Mouse (Mus musculus) neural tube, embryonic 12.5 days (tissue): Measurements from ENCODE around the gene Dusp6. TPM values are rescaled to one million over a fixed set of nuclear protein-coding genes. Genes with fewer than 3 reads are reported as not detected.

Source experiments
- ATAC-seq: fragments of 200-750 bp; cut with Nextera tagmentation; 2 replicates; pipeline ENCODE4 v1.8.0; 2017; ENCODE audit warnings: low read depth, mild to moderate bottlenecking, moderate TSS enrichment, moderate library complexity; ENCODE audit not compliant: low FRiP score
- H3K27ac ChIP-seq: fragments of 300-500 bp; sonication (generic); 2 replicates; pipeline ENCODE4 v1.5.1; 2016
- H3K27me3 ChIP-seq: fragments of 300-500 bp; sonication (generic); replicated peaks from 2 replicates; pipeline ENCODE4 v1.6.1; 2016; ENCODE audit warnings: mild to moderate bottlenecking
- H3K36me3 ChIP-seq: fragments of 300-500 bp; sonication (generic); 2 replicates; pipeline ENCODE4 v1.6.1; 2016; ENCODE audit warnings: mild to moderate bottlenecking
- H3K4me1 ChIP-seq: fragments of 300-500 bp; sonication (generic); 2 replicates; pipeline ENCODE4 v1.6.1; 2016
- H3K4me2 ChIP-seq: fragments of 300-500 bp; sonication (generic); replicated peaks from 2 replicates; pipeline ENCODE4 v1.6.1; 2016; ENCODE audit warnings: mild to moderate bottlenecking
- H3K4me3 ChIP-seq: fragments of 300-500 bp; sonication (generic); 2 replicates; pipeline ENCODE4 v1.5.1; 2016
- H3K9ac ChIP-seq: fragments of 300-500 bp; sonication (generic); 2 replicates; pipeline ENCODE4 v1.6.1; 2016; ENCODE audit warnings: mild to moderate bottlenecking
- H3K9me3 ChIP-seq: fragments of 300-500 bp; sonication (generic); 2 replicates; pipeline ENCODE4 v1.6.1; 2016; ENCODE audit warnings: mild to moderate bottlenecking
- WGBS: fragments of 180-500 bp; shearing (Covaris S2); methylation state at CpG from one replicate; pipeline ENCODE4 v1.1.7; 2016; 5-methylcytosine and 5-hydroxymethylcytosine counted together
- polyA plus RNA-seq: library from polyadenylated mRNA; unstranded; fragments of >200 nt; fragmentation: Nextera tagmentation; extraction: Ambion mirVana; gene quantifications from 2 replicates; pipeline ENCODE4 v1.2.1, GENCODE M21; 2016

Gene Dusp6
- polyA plus RNA-seq, 1 experiment from 2014 or later, result 38.7 TPM

DNA sequence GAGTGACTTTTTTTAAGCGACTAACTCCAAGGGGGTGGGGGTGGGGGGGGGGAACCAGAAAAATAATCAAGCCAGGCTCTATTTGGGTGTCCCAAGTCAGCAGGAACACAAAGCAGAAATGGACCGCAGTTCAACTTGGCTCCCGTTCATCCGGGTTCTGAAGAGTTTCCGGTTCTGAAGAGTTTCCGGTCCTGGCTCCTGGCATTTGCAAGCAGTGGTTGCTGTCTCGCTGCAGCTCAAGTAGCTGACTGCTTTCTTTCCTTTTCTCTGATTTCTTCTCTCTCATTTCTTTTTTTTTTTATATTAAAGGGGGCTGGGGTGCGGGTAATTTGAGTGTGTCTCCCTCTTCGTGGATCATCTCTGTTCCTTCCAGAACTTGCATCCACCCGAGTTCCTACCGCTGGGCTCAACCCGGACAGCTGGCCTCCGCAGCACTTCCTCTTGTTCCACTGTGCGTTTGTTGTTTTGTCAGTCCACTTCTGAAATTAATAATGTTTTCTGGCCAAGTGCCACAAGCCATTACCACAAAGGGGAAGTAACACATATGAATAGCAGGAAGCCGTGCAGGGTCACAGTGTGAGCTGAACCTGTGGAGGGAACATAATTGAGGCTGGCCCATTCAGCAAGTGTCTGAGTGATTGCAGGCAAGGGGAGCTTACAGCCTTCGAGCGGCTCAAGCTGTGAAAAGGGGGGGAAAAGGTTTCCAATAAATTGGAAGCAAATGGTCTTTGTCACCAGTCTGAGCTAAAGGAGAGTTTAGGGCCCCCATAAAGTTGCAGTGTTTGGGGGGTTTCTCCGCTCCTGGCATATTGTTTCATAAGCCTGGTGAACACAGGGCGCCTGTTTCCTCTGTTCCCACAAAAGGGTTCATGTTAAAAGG, 5.6 kb downstream of the Dusp6 start:
- H3K27me3 ChIP-seq, result no peaks in the 10 kb centered on the region

GRCm38 (mm10) chr10:99269301-99269701, 6.3 kb downstream of the Dusp6 start:
- Histone ChIP-seq H3K9ac (no peak overlapping the region), H3K27ac (peak overlapping the region; percentile 15; the same call in 1 of the 2 replicates), H3K27me3 (no peaks in the 10 kb centered on the region)

More for the DNA sequence above, 5.6 kb downstream of the Dusp6 start:
- peaks cover 47% of the 10 kb centered on the region for H3K4me1 ChIP-seq
- peak overlapping the region; percentile 15; the same call in 1 of the 2 replicates for H3K27ac ChIP-seq
- ATAC-seq, result peak; percentile 70
- no peaks in the 10 kb centered on the region for H3K36me3 ChIP-seq
- no peaks in the 10 kb centered on the region for H3K9me3 ChIP-seq
- H3K4me3 ChIP-seq, result no peak overlapping the region
- no peak overlapping the region for H3K9ac ChIP-seq
- peak overlapping the region; percentile 42 for H3K4me2 ChIP-seq
- WGBS, result 15% methylated on average over 19 of the region's 19 CpGs

DNA sequence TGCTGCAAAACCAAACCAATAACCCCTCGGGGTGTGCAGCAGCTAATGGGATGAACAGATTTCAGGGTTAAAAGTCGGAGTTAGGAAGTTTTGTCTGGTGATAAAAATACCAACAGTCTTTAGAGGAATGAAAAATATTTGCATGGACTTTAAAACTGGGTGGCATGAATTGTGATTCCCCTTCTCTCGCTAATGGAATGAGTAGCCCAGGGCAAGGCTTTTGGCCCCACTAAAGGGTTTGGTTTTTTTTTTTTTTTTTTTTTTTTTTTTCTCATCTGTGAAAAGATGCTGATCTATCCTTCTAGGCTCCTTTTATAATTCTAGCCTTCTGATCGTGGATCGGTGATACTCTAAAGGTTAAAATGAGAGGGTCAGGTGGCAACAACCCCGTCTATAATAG, 6.7 kb downstream of the Dusp6 start:
- H3K4me1 ChIP-seq, result peaks cover 37% of the 10 kb centered on the region
- peak overlapping the region; percentile 42; the same call in 1 of the 2 replicates for H3K4me2 ChIP-seq
- H3K27me3 ChIP-seq, result no peaks in the 10 kb centered on the region

More at GRCm38 (mm10) chr10:99269301-99269701, 6.3 kb downstream of the Dusp6 start:
- under 1% methylated on average over 4 of the region's 4 CpGs for WGBS
- Histone ChIP-seq H3K4me3 (no peak overlapping the region), H3K4me2 (peak overlapping the region; percentile 42), H3K9me3 (no peaks in the 10 kb centered on the region), H3K36me3 (no peaks in the 10 kb centered on the region), H3K4me1 (peaks cover 41% of the 10 kb centered on the region)
- peak; percentile 70 for ATAC-seq

DNA sequence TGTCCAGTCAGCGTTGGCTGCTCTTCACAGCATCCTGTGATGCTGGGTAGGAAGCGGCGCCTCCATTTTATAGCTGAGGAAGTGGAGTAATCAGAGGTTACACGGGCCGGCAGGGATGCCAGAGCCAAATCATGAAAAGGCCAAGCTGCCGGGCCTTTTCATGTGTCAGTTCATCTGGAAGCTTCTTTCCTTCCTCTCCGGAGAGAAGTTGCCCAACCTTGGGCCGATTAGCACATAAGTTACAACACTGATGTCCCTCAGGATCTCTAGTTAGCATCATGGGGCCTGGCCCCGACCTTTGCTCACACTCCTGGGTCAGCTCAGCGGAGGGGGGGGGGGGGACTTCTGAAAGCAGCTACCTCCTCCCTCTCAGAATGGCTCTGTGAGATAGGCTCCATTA, 7.4 kb downstream of the Dusp6 start:
- H3K4me3 ChIP-seq, result no peak overlapping the region
- H3K27ac ChIP-seq, result no peak overlapping the region
- H3K4me1 ChIP-seq, result peaks cover 35% of the 10 kb centered on the region
- no peaks in the 10 kb centered on the region for H3K36me3 ChIP-seq
- H3K9me3 ChIP-seq, result no peaks in the 10 kb centered on the region
- H3K9ac ChIP-seq, result no peak overlapping the region
- H3K27me3 ChIP-seq, result no peaks in the 10 kb centered on the region
- no peak for ATAC-seq
- 26% methylated on average over 10 of the region's 10 CpGs for WGBS
- no peak overlapping the region for H3K4me2 ChIP-seq

More for the DNA sequence above, 6.7 kb downstream of the Dusp6 start:
- Histone ChIP-seq H3K27ac (no peak overlapping the region; the same call in 1 of the 2 replicates), H3K4me3 (no peak overlapping the region), H3K9ac (no peak overlapping the region), H3K36me3 (no peaks in the 10 kb centered on the region), H3K9me3 (no peaks in the 10 kb centered on the region)
- ATAC-seq, result no peak
- WGBS, result 35% methylated on average over 6 of the region's 6 CpGs

DNA sequence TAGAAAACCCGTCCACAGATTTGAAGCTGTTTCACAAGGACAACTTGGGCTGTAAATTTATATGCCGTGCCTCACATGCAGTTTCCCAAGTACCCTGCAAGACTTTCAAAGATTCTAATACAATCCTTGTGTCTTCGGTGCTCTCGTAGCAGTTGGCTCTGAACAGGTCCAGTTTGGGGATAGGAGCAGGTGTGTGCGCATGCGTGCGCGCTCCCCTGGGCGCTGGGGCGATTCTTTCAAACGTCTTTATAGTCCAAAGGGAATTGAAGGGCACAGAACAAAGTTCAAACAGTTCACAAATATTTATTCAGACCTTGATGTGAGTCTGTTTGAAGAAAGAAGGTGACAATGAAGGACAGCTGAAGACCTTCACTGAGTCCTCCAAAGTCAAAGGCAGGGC, 8.0 kb downstream of the Dusp6 start:
- Histone ChIP-seq H3K27me3 (no peaks in the 10 kb centered on the region), H3K4me3 (no peak overlapping the region), H3K4me2 (no peak overlapping the region), H3K4me1 (peaks cover 32% of the 10 kb centered on the region), H3K36me3 (no peaks in the 10 kb centered on the region), H3K9ac (no peak overlapping the region), H3K27ac (no peak overlapping the region), H3K9me3 (no peaks in the 10 kb centered on the region)
- 66% methylated on average over 11 of the region's 11 CpGs for WGBS
- ATAC-seq, result no peak

GRCm38 (mm10) chr10:99273006-99273405, 10.0 kb downstream of the Dusp6 start:
- Histone ChIP-seq H3K9ac (no peak overlapping the region), H3K9me3 (no peaks in the 10 kb centered on the region), H3K4me3 (no peak overlapping the region), H3K4me1 (peaks cover 27% of the 10 kb centered on the region), H3K36me3 (no peaks in the 10 kb centered on the region), H3K4me2 (no peak overlapping the region), H3K27me3 (no peaks in the 10 kb centered on the region), H3K27ac (no peak overlapping the region)
- no peak for ATAC-seq
- WGBS, result 87% methylated on average over 12 of the region's 12 CpGs

DNA sequence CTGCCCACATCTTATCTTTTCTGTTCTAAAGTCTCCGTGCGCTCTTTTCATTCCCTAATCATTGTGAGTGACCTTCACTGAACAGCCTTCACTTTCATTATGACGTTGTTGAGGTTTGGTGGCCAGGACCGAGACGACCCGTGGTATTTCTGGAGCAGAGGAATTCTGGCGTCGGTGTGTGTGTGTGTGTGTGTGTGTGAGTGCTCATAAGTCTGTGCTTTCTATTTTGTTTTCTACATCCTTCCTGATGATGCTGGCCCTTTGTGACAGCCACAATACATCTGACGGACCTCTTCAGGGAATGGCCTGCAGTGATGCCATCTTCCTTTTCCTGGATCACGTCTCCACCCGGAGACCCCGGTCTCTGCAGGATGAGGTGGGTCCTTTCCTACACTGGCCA, 11.6 kb downstream of the Dusp6 start:
- Histone ChIP-seq H3K4me1 (peaks cover 10% of the 10 kb centered on the region), H3K4me3 (no peak overlapping the region), H3K27me3 (no peaks in the 10 kb centered on the region), H3K4me2 (no peak overlapping the region), H3K9me3 (no peaks in the 10 kb centered on the region), H3K9ac (no peak overlapping the region), H3K27ac (no peak overlapping the region), H3K36me3 (no peaks in the 10 kb centered on the region)
- ATAC-seq, result no peak
- 91% methylated on average over 12 of the region's 12 CpGs for WGBS

- H3K4me1 ChIP-seq, result no peaks in the 10 kb centered on the region
- no peak for ATAC-seq
- no peak overlapping the region for H3K9ac ChIP-seq
- H3K4me2 ChIP-seq, result no peak overlapping the region
- H3K9me3 ChIP-seq, result no peaks in the 10 kb centered on the region
- 89% methylated on average over 22 of the region's 22 CpGs for WGBS
- no peak overlapping the region for H3K4me3 ChIP-seq
- no peaks in the 10 kb centered on the region for H3K27me3 ChIP-seq
- no peak overlapping the region for H3K27ac ChIP-seq
- H3K36me3 ChIP-seq, result no peaks in the 10 kb centered on the region
Observed at GRCm38 (mm10) chr10:99279067-99279880, 16.2 kb downstream of the Dusp6 start.

- 80% methylated on average over 10 of the region's 10 CpGs for WGBS
- H3K27ac ChIP-seq, result no peak overlapping the region
- no peak overlapping the region for H3K9ac ChIP-seq
- no peaks in the 10 kb centered on the region for H3K27me3 ChIP-seq
- H3K36me3 ChIP-seq, result no peaks in the 10 kb centered on the region
- peaks cover 12% of the 10 kb centered on the region for H3K4me1 ChIP-seq
- H3K4me2 ChIP-seq, result no peak overlapping the region
- no peak overlapping the region for H3K4me3 ChIP-seq
- H3K9me3 ChIP-seq, result no peaks in the 10 kb centered on the region
- ATAC-seq, result no peak
Observed at GRCm38 (mm10) chr10:99283981-99284385, 21.0 kb downstream of the Dusp6 start.

DNA sequence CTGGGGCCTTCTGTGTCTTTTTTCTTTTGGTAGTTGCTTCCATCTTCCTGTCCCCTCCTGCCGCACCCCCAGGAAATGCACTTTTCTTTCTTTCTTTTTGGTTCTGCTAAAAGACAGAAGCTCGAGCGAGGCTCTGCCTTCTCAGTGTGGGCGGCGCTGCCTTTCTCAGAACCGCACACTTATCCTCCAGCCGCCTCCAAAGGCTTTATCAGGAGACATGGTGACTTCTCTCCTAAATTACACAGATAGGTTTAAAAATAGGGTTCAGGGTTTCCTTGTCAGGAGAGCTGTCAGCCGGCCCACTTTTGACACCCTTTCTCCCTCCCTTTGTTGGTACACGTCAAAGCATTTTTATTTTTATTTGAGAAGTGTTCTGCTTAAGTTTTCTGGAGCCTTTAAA, 21.9 kb downstream of the Dusp6 start:
- no peak overlapping the region for H3K4me3 ChIP-seq
- WGBS, result 77% methylated on average over 9 of the region's 9 CpGs
- no peaks in the 10 kb centered on the region for H3K36me3 ChIP-seq
- no peak overlapping the region for H3K4me2 ChIP-seq
- no peak overlapping the region for H3K27ac ChIP-seq
- peaks cover 12% of the 10 kb centered on the region for H3K4me1 ChIP-seq
- no peaks in the 10 kb centered on the region for H3K27me3 ChIP-seq
- no peak for ATAC-seq
- no peak overlapping the region for H3K9ac ChIP-seq
- no peaks in the 10 kb centered on the region for H3K9me3 ChIP-seq

- no peak overlapping the region for H3K4me2 ChIP-seq
- no peak overlapping the region for H3K4me3 ChIP-seq
- no peak overlapping the region for H3K27ac ChIP-seq
- ATAC-seq, result no peak
- peaks cover 12% of the 10 kb centered on the region for H3K4me1 ChIP-seq
- H3K9ac ChIP-seq, result no peak overlapping the region
- no peaks in the 10 kb centered on the region for H3K36me3 ChIP-seq
- H3K27me3 ChIP-seq, result no peaks in the 10 kb centered on the region
- H3K9me3 ChIP-seq, result no peaks in the 10 kb centered on the region
- 6% methylated on average over 8 of the region's 8 CpGs for WGBS
Observed at GRCm38 (mm10) chr10:99285759-99286158, 22.7 kb downstream of the Dusp6 start.

DNA sequence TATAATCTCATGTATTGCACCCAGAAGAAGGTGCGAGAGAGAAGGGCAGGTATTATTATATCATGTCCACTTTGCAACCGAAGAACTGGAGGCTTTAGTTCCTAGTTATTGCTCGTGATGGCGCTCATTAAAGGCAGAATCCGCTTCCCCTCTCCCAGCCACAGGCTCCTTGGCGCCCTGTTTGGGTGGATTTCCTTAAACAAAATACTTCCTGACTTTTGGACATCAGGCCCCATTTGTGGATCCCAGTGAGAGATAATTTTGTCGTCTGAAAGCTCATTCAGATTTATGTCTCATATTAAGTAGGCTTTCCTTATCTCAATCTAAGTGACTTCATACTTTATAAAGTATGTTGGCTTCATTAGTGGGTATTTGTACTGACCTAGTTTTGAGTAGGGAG, 23.2 kb downstream of the Dusp6 start:
- WGBS, result 60% methylated on average over 7 of the region's 7 CpGs

More for the DNA sequence above, 23.2 kb downstream of the Dusp6 start:
- ATAC-seq, result no peak
- Histone ChIP-seq H3K27me3 (no peaks in the 10 kb centered on the region), H3K4me3 (no peak overlapping the region), H3K4me2 (no peak overlapping the region), H3K36me3 (no peaks in the 10 kb centered on the region), H3K9ac (no peak overlapping the region), H3K4me1 (peaks cover 12% of the 10 kb centered on the region), H3K27ac (no peak overlapping the region), H3K9me3 (no peaks in the 10 kb centered on the region)
